Mouse (Mus musculus) erythroblast, embryonic 14.5 days (primary cell): Measurements from ENCODE around the gene Gsdme. TPM values are rescaled to one million over a fixed set of nuclear protein-coding genes. Genes with fewer than 3 reads are reported as not detected.

Experiments
- H3K27me3 ChIP-seq: 2 replicates; pipeline ENCODE4 v1.6.1; 2012; ENCODE audit warnings: inconsistent platforms; ENCODE audit not compliant: control insufficient read depth
- H3K36me3 ChIP-seq: 2 replicates; pipeline ENCODE4 v1.6.1; 2012; ENCODE audit warnings: mild to moderate bottlenecking, inconsistent platforms; ENCODE audit not compliant: control insufficient read depth
- H3K4me1 ChIP-seq: 2 replicates; pipeline ENCODE4 v1.6.1; 2012; ENCODE audit warnings: inconsistent platforms; ENCODE audit not compliant: control insufficient read depth
- H3K4me3 ChIP-seq: replicated peaks from 2 replicates; pipeline ENCODE3; 2012; ENCODE audit warnings: moderate library complexity, mild to moderate bottlenecking, inconsistent platforms
- H3K9me3 ChIP-seq: 2 replicates; pipeline ENCODE4 v1.6.1; 2012; ENCODE audit warnings: low read length, inconsistent platforms, mixed read lengths; ENCODE audit not compliant: control insufficient read depth
- GATA1 ChIP-seq: IDR thresholded peaks from 2 replicates; pipeline ENCODE4 v1.6.1; 2012; ENCODE audit warnings: low read length, inconsistent platforms, mixed read lengths
- TAL1 ChIP-seq: IDR thresholded peaks from 3 replicates; pipeline ENCODE4 v1.6.1; 2012; ENCODE audit warnings: low read length, inconsistent platforms, mixed read lengths
- polyA plus RNA-seq: library from polyadenylated mRNA; stranded (reverse); fragments of >175 nt; gene quantifications from 2 replicates; pipeline ENCODE4 v1.2.3, GENCODE M21; 2012

Gsdme gene
- polyA plus RNA-seq, 1 experiment = 0.01 TPM

GRCm38 (mm10) chr6:50294128-50294527 lies 30.5 kb upstream of the Gsdme start:
- Histone ChIP-seq H3K4me3 (no peak overlapping the region), H3K36me3 (no peaks in the 10 kb centered on the region), H3K27me3 (no peaks in the 10 kb centered on the region), H3K9me3 (no peaks in the 10 kb centered on the region), H3K4me1 (peaks cover 2% of the 10 kb centered on the region; the same call in 1 of the 2 replicates)
- TF ChIP-seq TAL1 (no peak), GATA1 (no peak)

GRCm38 (mm10) chr6:50291650-50292049 lies 28.0 kb upstream of the Gsdme start:
- TF ChIP-seq GATA1 (no peak), TAL1 (no peak)
- H3K9me3 ChIP-seq = no peaks in the 10 kb centered on the region
- no peaks in the 10 kb centered on the region for H3K27me3 ChIP-seq
- peaks cover 2% of the 10 kb centered on the region; the same call in 1 of the 2 replicates for H3K4me1 ChIP-seq
- H3K36me3 ChIP-seq = no peaks in the 10 kb centered on the region
- no peak overlapping the region for H3K4me3 ChIP-seq

GRCm38 (mm10) chr6:50286881-50287280 lies 23.2 kb upstream of the Gsdme start:
- peaks cover 2% of the 10 kb centered on the region; the same call in 1 of the 2 replicates for H3K4me1 ChIP-seq
- peaks cover 7% of the 10 kb centered on the region for H3K9me3 ChIP-seq
- no peak for TF ChIP-seq TAL1
- no peak for TF ChIP-seq GATA1
- H3K27me3 ChIP-seq = no peaks in the 10 kb centered on the region
- H3K36me3 ChIP-seq = no peaks in the 10 kb centered on the region
- no peak overlapping the region for H3K4me3 ChIP-seq

GRCm38 (mm10) chr6:50279642-50280041 lies 16.0 kb upstream of the Gsdme start:
- no peaks in the 10 kb centered on the region for H3K36me3 ChIP-seq
- H3K27me3 ChIP-seq = no peaks in the 10 kb centered on the region
- H3K4me1 ChIP-seq = no peaks in the 10 kb centered on the region
- TF ChIP-seq GATA1 (no peak), TAL1 (no peak)
- H3K4me3 ChIP-seq = no peak overlapping the region
- peaks cover 2% of the 10 kb centered on the region for H3K9me3 ChIP-seq

GRCm38 (mm10) chr6:50273947-50274346 lies 10.3 kb upstream of the Gsdme start:
- H3K9me3 ChIP-seq = no peaks in the 10 kb centered on the region
- no peak for TF ChIP-seq GATA1
- TF ChIP-seq TAL1 = no peak

GRCm38 (mm10) chr6:50273416-50273815 lies 9.8 kb upstream of the Gsdme start:
- Histone ChIP-seq H3K36me3 (no peaks in the 10 kb centered on the region), H3K9me3 (no peaks in the 10 kb centered on the region), H3K27me3 (no peaks in the 10 kb centered on the region), H3K4me3 (no peak overlapping the region), H3K4me1 (no peaks in the 10 kb centered on the region)
- TF ChIP-seq TAL1 (no peak), GATA1 (no peak)

More at GRCm38 (mm10) chr6:50273947-50274346, 10.3 kb upstream of the Gsdme start:
- Histone ChIP-seq H3K36me3 (no peaks in the 10 kb centered on the region), H3K4me1 (no peaks in the 10 kb centered on the region), H3K4me3 (no peak overlapping the region), H3K27me3 (no peaks in the 10 kb centered on the region)

- no peaks in the 10 kb centered on the region for H3K36me3 ChIP-seq
- no peak overlapping the region for H3K4me3 ChIP-seq
- TF ChIP-seq GATA1 (no peak), TAL1 (no peak)
- H3K27me3 ChIP-seq = peaks cover 15% of the 10 kb centered on the region
- no peaks in the 10 kb centered on the region for H3K9me3 ChIP-seq
- no peaks in the 10 kb centered on the region for H3K4me1 ChIP-seq
These were observed 1.4 kb downstream of the Gsdme start for GRCm38 (mm10) chr6:50262310-50262709.

GRCm38 (mm10) chr6:50261922-50262261 lies 1.8 kb downstream of the Gsdme start:
- no peak for TF ChIP-seq GATA1
- TF ChIP-seq TAL1 = no peak
- Histone ChIP-seq H3K9me3 (no peaks in the 10 kb centered on the region), H3K36me3 (no peaks in the 10 kb centered on the region), H3K27me3 (peaks cover 15% of the 10 kb centered on the region), H3K4me3 (peak overlapping the region; percentile 35), H3K4me1 (no peaks in the 10 kb centered on the region)

- no peaks in the 10 kb centered on the region for H3K36me3 ChIP-seq
- TF ChIP-seq GATA1 = no peak
- TF ChIP-seq TAL1 = no peak
- H3K4me3 ChIP-seq = peak overlapping the region; percentile 35
- peaks cover 15% of the 10 kb centered on the region for H3K27me3 ChIP-seq
- H3K9me3 ChIP-seq = no peaks in the 10 kb centered on the region
- no peaks in the 10 kb centered on the region for H3K4me1 ChIP-seq
These were observed 2.3 kb downstream of the Gsdme start for GRCm38 (mm10) chr6:50261201-50261921.

- Histone ChIP-seq H3K4me3 (no peak overlapping the region), H3K4me1 (no peaks in the 10 kb centered on the region), H3K27me3 (no peaks in the 10 kb centered on the region), H3K36me3 (no peaks in the 10 kb centered on the region), H3K9me3 (no peaks in the 10 kb centered on the region)
- TF ChIP-seq TAL1 = no peak
- TF ChIP-seq GATA1 = no peak
These were observed 8.3 kb downstream of the Gsdme start for GRCm38 (mm10) chr6:50255356-50255755.
